Mouse (Mus musculus) brain, embryonic 14.5 days (tissue): ENCODE results near the gene Magoh. TPM values are rescaled to one million over a fixed set of nuclear protein-coding genes. Genes with fewer than 3 reads are reported as not detected.

Experiments used
- DNase-seq: peaks from one replicate; pipeline ENCODE4 v3.0.0-alpha.2; 2011; ENCODE audit warnings: low read depth
- CTCF ChIP-seq: fragments of 200-500 bp; IDR thresholded peaks from 2 replicates; pipeline ENCODE4 v1.5.1; 2012; ENCODE audit warnings: inconsistent platforms, mild to moderate bottlenecking, moderate library complexity, borderline replicate concordance; ENCODE audit not compliant: insufficient read depth, insufficient read length; ENCODE audit errors: extremely low read depth
- POLR2A ChIP-seq: fragments of 200-500 bp; IDR thresholded peaks from 2 replicates; pipeline ENCODE4 v1.6.1; 2012; ENCODE audit warnings: mild to moderate bottlenecking, inconsistent platforms, borderline replicate concordance; ENCODE audit not compliant: poor library complexity, insufficient read depth, insufficient read length, severe bottlenecking; ENCODE audit errors: extremely low read depth
- polyA plus RNA-seq: library from polyadenylated mRNA; depleted of rRNA; stranded (reverse); fragments of >200 nt; gene quantifications from 2 replicates; pipeline ENCODE4 v1.2.3, GENCODE M21; 2012

Gene Magoh
- polyA plus RNA-seq, 1 experiment = 106 TPM

GRCm38 (mm10) chr4:107899211-107899927 is 19.8 kb downstream of the Magoh start:
- TF ChIP-seq CTCF (no peak), POLR2A (no peak)
- no peak for DNase-seq

- no peak for DNase-seq
- TF ChIP-seq POLR2A (no peak), CTCF (no peak)
Observed at GRCm38 (mm10) chr4:107900206-107900605, 20.7 kb downstream of the Magoh start.

- TF ChIP-seq POLR2A (no peak), CTCF (no peak)
- no peak for DNase-seq
Observed at GRCm38 (mm10) chr4:107904252-107904651, 24.7 kb downstream of the Magoh start.

- no peak for TF ChIP-seq CTCF
- no peak for TF ChIP-seq POLR2A
- DNase-seq = no peak
Observed at GRCm38 (mm10) chr4:107906561-107906960, 27.0 kb downstream of the Magoh start.

GRCm38 (mm10) chr4:107910020-107910419 is 30.5 kb downstream of the Magoh start:
- DNase-seq = no peak
- TF ChIP-seq CTCF = no peak
- TF ChIP-seq POLR2A = no peak

GRCm38 (mm10) chr4:107920336-107920735 is 40.8 kb downstream of the Magoh start:
- no peak for DNase-seq
- TF ChIP-seq CTCF (no peak), POLR2A (no peak)

- TF ChIP-seq POLR2A (no peak), CTCF (no peak)
- DNase-seq = no peak
Observed at GRCm38 (mm10) chr4:107921152-107921695, 41.7 kb downstream of the Magoh start.

- no peak for DNase-seq
Observed at GRCm38 (mm10) chr4:107921952-107922351, 42.4 kb downstream of the Magoh start.

GRCm38 (mm10) chr4:107923145-107923802 is 43.7 kb downstream of the Magoh start, which contains the start of gene Cpt2:
Cpt2 (minus strand) TSS chr4:107923610.
- DNase-seq = peak; percentile 95
- TF ChIP-seq CTCF = peak; percentile 1; the same call in 1 of the 2 replicates
- peak; percentile 38; the same call in 1 of the 2 replicates for TF ChIP-seq POLR2A

More at GRCm38 (mm10) chr4:107921952-107922351, 42.4 kb downstream of the Magoh start:
- TF ChIP-seq CTCF (no peak), POLR2A (no peak)

GRCm38 (mm10) chr4:107923803-107924194 is 44.2 kb downstream of the Magoh start:
- no peak for DNase-seq
- TF ChIP-seq CTCF (no peak), POLR2A (no peak)

GRCm38 (mm10) chr4:107928269-107928668 is 48.7 kb downstream of the Magoh start:
- no peak for TF ChIP-seq POLR2A
- DNase-seq = no peak
